18 mouse cellular contexts compared by ENCODE assay signal in genomic region chr10:59465546-59465945, GRCm38 (mm10). TPM values are rescaled to one million over a fixed set of nuclear protein-coding genes. Genes with fewer than 3 reads are reported as not detected.
"Had no signal": no experiment of that assay in that cellular context is flagged by ENCODE, and none has a peak within 500 bp of the region (broad histone marks: within the 10 kb centered on the region; RNA-seq: fewer than 3 reads in every experiment).

No protein-coding gene starts in this region.

- H3K9ac ChIP-seq: liver, embryonic 15.5 days; liver, postnatal 0 days; lung, embryonic 15.5 days; midbrain, embryonic 13.5 days; midbrain, embryonic 15.5 days; neural tube, embryonic 12.5 days had no signal

- H3K36me3 ChIP-seq: liver, embryonic 15.5 days; lung, embryonic 15.5 days; midbrain, embryonic 13.5 days; midbrain, embryonic 15.5 days had no signal

- H3K4me2 ChIP-seq: liver, embryonic 15.5 days; lung, embryonic 15.5 days; midbrain, embryonic 11.5 days; midbrain, embryonic 13.5 days; midbrain, embryonic 15.5 days; neural tube, embryonic 12.5 days had no signal

- H3K4me3 ChIP-seq: liver, embryonic 15.5 days; lung, embryonic 15.5 days; megakaryocyte, embryonic 14.5 days; midbrain, embryonic 13.5 days; midbrain, embryonic 15.5 days; neural tube, embryonic 12.5 days had no signal

- DNase-seq: liver, postnatal 0 days; lung, adult 2 months; lung, postnatal 10 days; right cerebral cortex, postnatal 25 days; right cerebral cortex, postnatal 4 days; spleen, adult 18-20 months; thymus, adult 2 months; thymus, postnatal 25 days; thymus, postnatal 4 days had no signal

- H3K27ac ChIP-seq: liver, embryonic 15.5 days; lung, embryonic 15.5 days; macrophage; midbrain, embryonic 13.5 days; midbrain, embryonic 15.5 days; neural tube, embryonic 12.5 days had no signal

- ATAC-seq: liver, postnatal 0 days; midbrain, embryonic 13.5 days; midbrain, embryonic 15.5 days had no signal

- H3K9me3 ChIP-seq: liver, embryonic 15.5 days; lung, embryonic 15.5 days; megakaryocyte, embryonic 14.5 days; midbrain, embryonic 13.5 days; midbrain, embryonic 15.5 days; neural tube, embryonic 12.5 days had no signal

- H3K4me1 ChIP-seq: liver, embryonic 15.5 days; midbrain, embryonic 13.5 days; midbrain, embryonic 15.5 days; neural tube, embryonic 12.5 days had no signal

- H3K27me3 ChIP-seq: liver, embryonic 15.5 days; lung, embryonic 15.5 days; megakaryocyte, embryonic 14.5 days; midbrain, embryonic 13.5 days; midbrain, embryonic 15.5 days; neural tube, embryonic 12.5 days had no signal

RNA-seq across cellular contexts. Expression of gene Oit3, which starts 24.0 kb away (rescaled TPM):
- polyA plus RNA-seq: neural tube, embryonic 14.5 days had no signal
